Mouse (Mus musculus) midbrain, postnatal 0 days (tissue): Measurements from ENCODE around the gene Ambra1. TPM values are rescaled to one million over a fixed set of nuclear protein-coding genes. Genes with fewer than 3 reads are reported as not detected.

Source experiments
- ATAC-seq: fragments of 200-750 bp; cut with Nextera tagmentation; 2 replicates; pipeline ENCODE4 v1.8.0; 2017; ENCODE audit warnings: moderate number of reproducible peaks, mild to moderate bottlenecking, moderate TSS enrichment, moderate library complexity; ENCODE audit not compliant: low FRiP score
- DNase-seq: peaks from one replicate; pipeline ENCODE4 v3.0.0-alpha.2; 2015; ENCODE audit warnings: low spot score
- H3K27ac ChIP-seq: fragments of 300-500 bp; sonication (generic); 2 replicates; pipeline ENCODE4 v1.5.1; 2014; ENCODE audit warnings: low read depth, mild to moderate bottlenecking, low read length, mixed read lengths
- H3K27me3 ChIP-seq: fragments of 300-500 bp; sonication (generic); 2 replicates; pipeline ENCODE4 v1.6.1; 2014; ENCODE audit warnings: low read length, control low read depth, mixed read lengths; ENCODE audit not compliant: insufficient read depth
- H3K36me3 ChIP-seq: fragments of 300-500 bp; sonication (generic); 2 replicates; pipeline ENCODE4 v1.6.1; 2014; ENCODE audit warnings: low read length, control low read depth, mixed read lengths; ENCODE audit not compliant: insufficient read depth
- H3K4me1 ChIP-seq: fragments of 300-500 bp; sonication (generic); 2 replicates; pipeline ENCODE4 v1.6.1; 2014; ENCODE audit warnings: mild to moderate bottlenecking, control low read depth, antibody characterized with exemption, low read length, mixed read lengths; ENCODE audit not compliant: insufficient read depth
- H3K4me2 ChIP-seq: fragments of 300-500 bp; sonication (generic); 2 replicates; pipeline ENCODE4 v1.6.1; 2014; ENCODE audit warnings: low read depth, mild to moderate bottlenecking, low read length, mixed read lengths; ENCODE audit not compliant: poor library complexity, severe bottlenecking
- H3K4me3 ChIP-seq: fragments of 300-500 bp; sonication (generic); 2 replicates; pipeline ENCODE4 v1.5.1; 2014; ENCODE audit warnings: low read depth, mild to moderate bottlenecking, low read length, moderate library complexity
- H3K9ac ChIP-seq: fragments of 300-500 bp; sonication (generic); replicated peaks from 2 replicates; pipeline ENCODE4 v1.6.1; 2014; ENCODE audit warnings: mild to moderate bottlenecking, low read length, moderate library complexity, mixed read lengths; ENCODE audit not compliant: poor library complexity, severe bottlenecking
- H3K9me3 ChIP-seq: fragments of 300-500 bp; sonication (generic); 2 replicates; pipeline ENCODE4 v1.6.1; 2016; ENCODE audit warnings: low read length, control low read depth
- CTCF ChIP-seq: IDR thresholded peaks from 2 replicates; pipeline ENCODE4 v1.5.1; 2016; ENCODE audit warnings: antibody characterized with exemption, mild to moderate bottlenecking
- WGBS: fragments of 180-500 bp; shearing (Covaris S2); extraction: QIAGEN DNeasy Blood & Tissue Kit; methylation state at CpG from one replicate; pipeline ENCODE4 v1.1.7; 2014; 5-methylcytosine and 5-hydroxymethylcytosine counted together
- polyA plus RNA-seq: library from polyadenylated mRNA; unstranded; fragments of >200 nt; fragmentation: Nextera tagmentation; extraction: Ambion mirVana; gene quantifications from 2 replicates; pipeline ENCODE4 v1.2.1, GENCODE M21; 2015
- total RNA-seq: library from RNA; depleted of rRNA; stranded (reverse); fragments of >200 nt; gene quantifications from 2 replicates; pipeline ENCODE4 v1.2.3, GENCODE M21; 2014

The Ambra1 gene
- total and polyA plus RNA-seq, 2 experiments from 2014 or later, result 19.3 to 59.5 TPM

DNA sequence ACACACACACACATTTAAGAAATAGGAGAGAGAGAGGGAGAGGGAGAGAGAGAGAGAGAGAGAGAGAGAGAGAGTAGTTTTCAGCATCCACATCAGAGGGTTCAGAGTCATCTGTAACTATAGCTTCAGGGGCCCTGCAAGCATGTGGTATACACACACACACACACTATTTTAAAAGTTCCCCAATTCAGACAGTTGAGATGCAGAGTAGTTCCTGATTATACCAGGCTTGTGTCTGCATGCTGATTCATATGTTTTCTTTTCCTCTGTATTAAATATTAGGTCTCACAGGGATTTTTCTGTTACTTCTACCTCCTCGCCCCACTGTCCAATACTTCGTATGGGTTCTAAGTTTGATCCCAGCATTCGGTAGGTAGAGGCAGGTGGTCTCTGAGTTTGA, 2.9 kb upstream of the Ambra1 start:
- ATAC-seq, result no peak
- H3K27ac ChIP-seq, result no peak overlapping the region
- 84% methylated on average over 3 of the region's 3 CpGs for WGBS
- H3K27me3 ChIP-seq, result no peaks in the 10 kb centered on the region
- no peak for DNase-seq
- TF ChIP-seq CTCF, result no peak
- H3K9ac ChIP-seq, result no peak overlapping the region
- H3K4me1 ChIP-seq, result no peaks in the 10 kb centered on the region
- no peaks in the 10 kb centered on the region for H3K36me3 ChIP-seq
- no peak overlapping the region for H3K4me3 ChIP-seq
- H3K4me2 ChIP-seq, result no peak overlapping the region
- no peaks in the 10 kb centered on the region for H3K9me3 ChIP-seq

GRCm38 (mm10) chr2:91729571-91729970, 363 bp upstream of the Ambra1 start:
- Histone ChIP-seq H3K4me3 (peak overlapping the region; percentile 100), H3K36me3 (no peaks in the 10 kb centered on the region), H3K4me2 (peak overlapping the region; percentile 67), H3K9ac (no peak overlapping the region), H3K27me3 (no peaks in the 10 kb centered on the region), H3K27ac (0 out of 2 replicates have a peak overlapping the region, but pooled peaks have one; percentile 94), H3K4me1 (no peaks in the 10 kb centered on the region), H3K9me3 (no peaks in the 10 kb centered on the region)
- DNase-seq (no peak), ATAC-seq (0 out of 2 replicates have a peak, but pooled peaks have one; percentile 15)
- TF ChIP-seq CTCF, result no peak
- 12% methylated on average over 4 of the region's 4 CpGs for WGBS

- Histone ChIP-seq H3K27ac (no peak overlapping the region), H3K9me3 (no peaks in the 10 kb centered on the region), H3K36me3 (no peaks in the 10 kb centered on the region), H3K4me1 (no peaks in the 10 kb centered on the region), H3K4me2 (no peak overlapping the region), H3K27me3 (no peaks in the 10 kb centered on the region), H3K4me3 (no peak overlapping the region), H3K9ac (no peak overlapping the region)
- no peak for DNase-seq
- 96% methylated on average over 5 of the region's 5 CpGs for WGBS
- ATAC-seq, result no peak
- no peak for TF ChIP-seq CTCF
Measured at GRCm38 (mm10) chr2:91735221-91735620, 5.3 kb downstream of the Ambra1 start.

GRCm38 (mm10) chr2:91739586-91739985, 9.7 kb downstream of the Ambra1 start:
- no peak for ATAC-seq
- no peak overlapping the region for H3K27ac ChIP-seq
- H3K36me3 ChIP-seq, result no peaks in the 10 kb centered on the region; the same call in 1 of the 2 replicates
- H3K9ac ChIP-seq, result no peak overlapping the region
- no peak overlapping the region for H3K4me3 ChIP-seq
- WGBS, result 97% methylated on average over 1 of the region's 1 CpGs
- no peaks in the 10 kb centered on the region for H3K9me3 ChIP-seq
- TF ChIP-seq CTCF, result no peak
- H3K27me3 ChIP-seq, result no peaks in the 10 kb centered on the region
- H3K4me1 ChIP-seq, result no peaks in the 10 kb centered on the region
- H3K4me2 ChIP-seq, result no peak overlapping the region
- no peak for DNase-seq

- no peak overlapping the region for H3K4me2 ChIP-seq
- WGBS, result 85% methylated on average over 5 of the region's 5 CpGs
- no peak overlapping the region for H3K27ac ChIP-seq
- H3K4me1 ChIP-seq, result no peaks in the 10 kb centered on the region
- DNase-seq (no peak), ATAC-seq (no peak)
- H3K36me3 ChIP-seq, result no peaks in the 10 kb centered on the region; the same call in 1 of the 2 replicates
- H3K9ac ChIP-seq, result no peak overlapping the region
- no peak for TF ChIP-seq CTCF
- H3K4me3 ChIP-seq, result no peak overlapping the region
- H3K9me3 ChIP-seq, result no peaks in the 10 kb centered on the region
- H3K27me3 ChIP-seq, result no peaks in the 10 kb centered on the region
Measured at GRCm38 (mm10) chr2:91744686-91745085, 14.8 kb downstream of the Ambra1 start.

DNA sequence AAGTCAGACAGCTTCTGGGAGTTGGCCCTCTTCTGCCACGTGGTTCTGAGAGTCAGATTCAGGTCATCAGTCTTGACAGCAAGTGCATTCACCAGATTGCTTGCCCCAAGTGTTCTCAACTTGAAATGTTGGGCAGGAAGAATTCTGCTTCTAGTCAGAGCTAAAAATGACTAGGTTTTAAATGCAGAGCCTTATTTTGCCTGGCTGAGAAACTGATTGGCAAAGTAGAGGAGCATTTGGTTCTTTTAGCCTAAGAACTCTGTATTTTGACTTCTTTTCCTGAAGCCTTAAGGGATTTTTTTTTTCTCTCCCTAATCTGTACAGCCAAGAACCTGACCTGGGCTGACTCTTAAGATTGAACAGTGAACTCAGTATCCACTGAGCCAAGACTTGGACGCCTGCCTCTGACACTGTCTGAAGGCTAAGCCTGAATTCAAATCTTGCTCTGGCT, 19.9 kb downstream of the Ambra1 start:
- Histone ChIP-seq H3K36me3 (no peaks in the 10 kb centered on the region), H3K27me3 (no peaks in the 10 kb centered on the region), H3K4me2 (no peak overlapping the region), H3K9me3 (no peaks in the 10 kb centered on the region), H3K4me3 (no peak overlapping the region), H3K27ac (no peak overlapping the region), H3K9ac (no peak overlapping the region), H3K4me1 (no peaks in the 10 kb centered on the region)
- ATAC-seq (no peak), DNase-seq (no peak)
- 70% methylated on average over 2 of the region's 2 CpGs for WGBS
- TF ChIP-seq CTCF, result no peak
